Mouse (Mus musculus) intestine, embryonic 15.5 days (tissue): ENCODE data around the gene 4930518I15Rik. TPM values are rescaled to one million over a fixed set of nuclear protein-coding genes. Genes with fewer than 3 reads are reported as not detected.

Source experiments
- polyA plus RNA-seq: library from polyadenylated mRNA; unstranded; fragments of >200 nt; fragmentation: Nextera tagmentation; extraction: Ambion mirVana; gene quantifications from 2 replicates; pipeline ENCODE4 v1.2.1, GENCODE M21; 2015

Gene 4930518I15Rik
- polyA plus RNA-seq, 1 experiment from 2014 or later = 5.3 TPM

Other genes with a start within 250 kb of the 4930518I15Rik start
- gene Dlgap4, start 244.2 kb downstream of the 4930518I15Rik start, polyA plus RNA-seq = 54.3 and 54.6 TPM in 2 replicates
- 1,100 and 1,103 TPM in 2 replicates for gene Myl9, start 82.5 kb downstream of the 4930518I15Rik start, polyA plus RNA-seq
- 34.3 and 38.3 TPM in 2 replicates for gene Tgif2, start 17.9 kb downstream of the 4930518I15Rik start, polyA plus RNA-seq
- gene Rab5if, start 5.2 kb upstream of the 4930518I15Rik start, polyA plus RNA-seq = 304 and 311 TPM in 2 replicates
- 0.53 and 0.66 TPM in 2 replicates for gene Sla2, start 29.2 kb upstream of the 4930518I15Rik start, polyA plus RNA-seq
- gene Ndrg3, start 134.1 kb upstream of the 4930518I15Rik start, polyA plus RNA-seq = 41.7 and 42.9 TPM in 2 replicates
- 28.3 and 29.4 TPM in 2 replicates for gene Dsn1, start 149.2 kb upstream of the 4930518I15Rik start, polyA plus RNA-seq
- 2.0 and 2.3 TPM in 2 replicates for gene Soga1, start 221.3 kb upstream of the 4930518I15Rik start, polyA plus RNA-seq
- gene Tldc2, start 229.1 kb upstream of the 4930518I15Rik start, polyA plus RNA-seq = not detected in 2 replicates